Mouse (Mus musculus): ENCODE results near the gene Gm7694. TPM values are rescaled to one million over a fixed set of nuclear protein-coding genes. Genes with fewer than 3 reads are reported as not detected.

Gm7694 gene
- total and polyA plus RNA-seq, 3 experiments = 0.76 to 2.3 (median 0.79) TPM

GRCm38 (mm10) chr1:170322046-170322445 is 15.9 kb upstream of the Gm7694 start:
- TF ChIP-seq GATA2 (IDR thresholded peaks at IDR 0.05; ENCODE audit: borderline replicate concordance, low read depth, low read length) (no peak), GATA1 (IDR thresholded peaks at IDR 0.05; ENCODE audit: borderline replicate concordance, low read length) (no peak), POLR2AphosphoS5 (IDR thresholded peaks at IDR 0.05; ENCODE audit: insufficient replicate concordance, low read depth, low read length) (no peak), CTCF (IDR thresholded peaks at IDR 0.05; ENCODE audit: low read depth, low read length) (no peak), TAL1 (conservative IDR thresholded peaks at IDR 0.05; ENCODE audit: low read depth, low read length) (no peak)
- peaks cover 4% of the 10 kb centered on the region; the same call in 1 of the 2 replicates for H3K27me3 ChIP-seq (ENCODE audit: insufficient read depth, low read length)
- no peaks in the 10 kb centered on the region for H3K4me1 ChIP-seq (ENCODE audit: insufficient read depth, low read depth, low read length)
- H3K4me3 ChIP-seq (ENCODE audit: low read depth, low read length) = no peak overlapping the region
- no peak for DNase-seq (ENCODE audit: low spot score)
- no peaks in the 10 kb centered on the region for H3K9me3 ChIP-seq (replicated peaks)
- ATAC-seq (ENCODE audit: extremely low read depth, insufficient number of reproducible peaks, low FRiP score, poor library complexity, severe bottlenecking) = no peak
- no peaks in the 10 kb centered on the region for H3K36me3 ChIP-seq (replicated peaks)

- Histone ChIP-seq H3K4me3 (ENCODE audit: low read depth, low read length) (no peak overlapping the region), H3K36me3 (replicated peaks) (no peaks in the 10 kb centered on the region), H3K9me3 (replicated peaks) (no peaks in the 10 kb centered on the region), H3K27me3 (ENCODE audit: insufficient read depth, low read length) (peaks cover 6% of the 10 kb centered on the region; the same call in 1 of the 2 replicates), H3K4me1 (ENCODE audit: insufficient read depth, low read depth, low read length) (no peaks in the 10 kb centered on the region)
- TF ChIP-seq TAL1 (conservative IDR thresholded peaks at IDR 0.05; ENCODE audit: low read depth, low read length) (no peak), CTCF (IDR thresholded peaks at IDR 0.05; ENCODE audit: low read depth, low read length) (no peak), POLR2AphosphoS5 (IDR thresholded peaks at IDR 0.05; ENCODE audit: insufficient replicate concordance, low read depth, low read length) (no peak), GATA1 (IDR thresholded peaks at IDR 0.05; ENCODE audit: borderline replicate concordance, low read length) (no peak), GATA2 (IDR thresholded peaks at IDR 0.05; ENCODE audit: borderline replicate concordance, low read depth, low read length) (no peak)
- ATAC-seq (ENCODE audit: extremely low read depth, insufficient number of reproducible peaks, low FRiP score, poor library complexity, severe bottlenecking) (no peak), DNase-seq (ENCODE audit: low spot score) (no peak)
These were observed 5.3 kb upstream of the Gm7694 start for GRCm38 (mm10) chr1:170311431-170311830.

GRCm38 (mm10) chr1:170308503-170308902 is 2.4 kb upstream of the Gm7694 start, which contains the start of gene Spata46:
Gene Spata46 (plus strand): TSS chr1:170308803.
- no peak for ATAC-seq (ENCODE audit: extremely low read depth, insufficient number of reproducible peaks, low FRiP score, poor library complexity, severe bottlenecking)
- no peak for DNase-seq (ENCODE audit: low spot score)
- no peaks in the 10 kb centered on the region for H3K27me3 ChIP-seq (ENCODE audit: insufficient read depth, low read length)
- no peaks in the 10 kb centered on the region for H3K9me3 ChIP-seq (replicated peaks)
- no peak within 1 kb of the TSS for H3K4me3 ChIP-seq (ENCODE audit: low read depth, low read length)
- no peak for TF ChIP-seq TAL1 (conservative IDR thresholded peaks at IDR 0.05; ENCODE audit: low read depth, low read length)
- H3K36me3 ChIP-seq (replicated peaks) = no peaks in the 10 kb centered on the region
- H3K4me1 ChIP-seq (ENCODE audit: insufficient read depth, low read depth, low read length) = no peaks in the 10 kb centered on the region

- Histone ChIP-seq H3K9me3 (replicated peaks) (no peaks in the 10 kb centered on the region), H3K4me3 (ENCODE audit: low read depth, low read length) (no peak overlapping the region), H3K4me1 (ENCODE audit: insufficient read depth, low read depth, low read length) (no peaks in the 10 kb centered on the region), H3K27me3 (ENCODE audit: insufficient read depth, low read length) (0 out of 2 replicates have a peak, but pooled peaks cover 2% of the 10 kb centered on the region), H3K36me3 (replicated peaks) (no peaks in the 10 kb centered on the region)
- no peak for DNase-seq (ENCODE audit: low spot score)
- TF ChIP-seq GATA2 (IDR thresholded peaks at IDR 0.05; ENCODE audit: borderline replicate concordance, low read depth, low read length) (no peak), TAL1 (conservative IDR thresholded peaks at IDR 0.05; ENCODE audit: low read depth, low read length) (no peak), POLR2AphosphoS5 (IDR thresholded peaks at IDR 0.05; ENCODE audit: insufficient replicate concordance, low read depth, low read length) (no peak), GATA1 (IDR thresholded peaks at IDR 0.05; ENCODE audit: borderline replicate concordance, low read length) (no peak), CTCF (IDR thresholded peaks at IDR 0.05; ENCODE audit: low read depth, low read length) (no peak)
- ATAC-seq (ENCODE audit: extremely low read depth, insufficient number of reproducible peaks, low FRiP score, poor library complexity, severe bottlenecking) = no peak
These were observed 1.1 kb downstream of the Gm7694 start for GRCm38 (mm10) chr1:170305002-170305401.

- no peak for TF ChIP-seq TAL1 (conservative IDR thresholded peaks at IDR 0.05; ENCODE audit: low read depth, low read length)
- TF ChIP-seq CTCF (IDR thresholded peaks at IDR 0.05; ENCODE audit: low read depth, low read length) = no peak
- no peak for DNase-seq (ENCODE audit: low spot score)
- peaks cover 7% of the 10 kb centered on the region; the same call in 1 of the 2 replicates for H3K27me3 ChIP-seq (ENCODE audit: insufficient read depth, low read length)
- no peaks in the 10 kb centered on the region for H3K9me3 ChIP-seq (replicated peaks)
- ATAC-seq (ENCODE audit: extremely low read depth, insufficient number of reproducible peaks, low FRiP score, poor library complexity, severe bottlenecking) = no peak
- H3K4me1 ChIP-seq (ENCODE audit: insufficient read depth, low read depth, low read length) = no peaks in the 10 kb centered on the region
- no peak overlapping the region for H3K4me3 ChIP-seq (ENCODE audit: low read depth, low read length)
- no peaks in the 10 kb centered on the region for H3K36me3 ChIP-seq (replicated peaks)
These were observed 3.0 kb downstream of the Gm7694 start for GRCm38 (mm10) chr1:170303103-170303502.

- ATAC-seq (ENCODE audit: extremely low read depth, insufficient number of reproducible peaks, low FRiP score, poor library complexity, severe bottlenecking) (no peak), DNase-seq (ENCODE audit: low spot score) (no peak)
- H3K4me1 ChIP-seq (ENCODE audit: insufficient read depth, low read depth, low read length) = no peaks in the 10 kb centered on the region
- H3K36me3 ChIP-seq (replicated peaks) = no peaks in the 10 kb centered on the region
- no peak overlapping the region for H3K4me3 ChIP-seq (ENCODE audit: low read depth, low read length)
- TF ChIP-seq GATA2 (IDR thresholded peaks at IDR 0.05; ENCODE audit: borderline replicate concordance, low read depth, low read length) (no peak), GATA1 (IDR thresholded peaks at IDR 0.05; ENCODE audit: borderline replicate concordance, low read length) (no peak), CTCF (IDR thresholded peaks at IDR 0.05; ENCODE audit: low read depth, low read length) (no peak), POLR2AphosphoS5 (IDR thresholded peaks at IDR 0.05; ENCODE audit: insufficient replicate concordance, low read depth, low read length) (no peak), TAL1 (conservative IDR thresholded peaks at IDR 0.05; ENCODE audit: low read depth, low read length) (no peak)
- peaks cover 7% of the 10 kb centered on the region; the same call in 1 of the 2 replicates for H3K27me3 ChIP-seq (ENCODE audit: insufficient read depth, low read length)
- H3K9me3 ChIP-seq (replicated peaks) = no peaks in the 10 kb centered on the region
These were observed 3.7 kb downstream of the Gm7694 start for GRCm38 (mm10) chr1:170302456-170302855.

- Histone ChIP-seq H3K4me3 (ENCODE audit: low read depth, low read length) (no peak overlapping the region), H3K4me1 (ENCODE audit: insufficient read depth, low read depth, low read length) (no peaks in the 10 kb centered on the region), H3K27me3 (ENCODE audit: insufficient read depth, low read length) (peaks cover 7% of the 10 kb centered on the region; the same call in 1 of the 2 replicates), H3K36me3 (replicated peaks) (no peaks in the 10 kb centered on the region), H3K9me3 (replicated peaks) (no peaks in the 10 kb centered on the region)
- no peak for DNase-seq (ENCODE audit: low spot score)
- no peak for ATAC-seq (ENCODE audit: extremely low read depth, insufficient number of reproducible peaks, low FRiP score, poor library complexity, severe bottlenecking)
- TF ChIP-seq GATA1 (IDR thresholded peaks at IDR 0.05; ENCODE audit: borderline replicate concordance, low read length) (no peak), GATA2 (IDR thresholded peaks at IDR 0.05; ENCODE audit: borderline replicate concordance, low read depth, low read length) (no peak), TAL1 (conservative IDR thresholded peaks at IDR 0.05; ENCODE audit: low read depth, low read length) (no peak), POLR2AphosphoS5 (IDR thresholded peaks at IDR 0.05; ENCODE audit: insufficient replicate concordance, low read depth, low read length) (no peak), CTCF (IDR thresholded peaks at IDR 0.05; ENCODE audit: low read depth, low read length) (no peak)
These were observed 4.4 kb downstream of the Gm7694 start for GRCm38 (mm10) chr1:170301686-170302085.

Data from G1E (cell line).